Mouse (Mus musculus) embryonic facial prominence, embryonic 11.5 days (tissue): Measurements from ENCODE around the gene Pde10a. TPM values are rescaled to one million over a fixed set of nuclear protein-coding genes. Genes with fewer than 3 reads are reported as not detected.

Source experiments
- ATAC-seq: fragments of 200-750 bp; cut with Nextera tagmentation; replicated peaks from 2 replicates; pipeline ENCODE4 v1.8.0; 2017; ENCODE audit warnings: low read depth; ENCODE audit not compliant: insufficient number of reproducible peaks, low FRiP score, low TSS enrichment
- DNase-seq: peaks from one replicate; pipeline ENCODE4 v3.0.0-alpha.2; 2015; ENCODE audit warnings: low spot score
- H3K27ac ChIP-seq: fragments of 300-500 bp; sonication (generic); replicated peaks from 2 replicates; pipeline ENCODE4 v1.5.1; 2014; ENCODE audit warnings: mild to moderate bottlenecking, low read depth, low read length, control low read depth
- H3K27me3 ChIP-seq: fragments of 300-500 bp; sonication (generic); 2 replicates; pipeline ENCODE4 v1.6.1; 2014; ENCODE audit warnings: mild to moderate bottlenecking, low read length, moderate library complexity, mixed read lengths; ENCODE audit not compliant: control insufficient read depth, insufficient read depth
- H3K36me3 ChIP-seq: fragments of 300-500 bp; sonication (generic); replicated peaks from 2 replicates; pipeline ENCODE4 v1.6.1; 2014; ENCODE audit warnings: low read depth, mild to moderate bottlenecking, low read length, moderate library complexity, mixed read lengths; ENCODE audit not compliant: control insufficient read depth, insufficient read depth
- H3K4me1 ChIP-seq: fragments of 300-500 bp; sonication (generic); 2 replicates; pipeline ENCODE4 v1.6.1; 2014; ENCODE audit warnings: low read length, mixed read lengths; ENCODE audit not compliant: control insufficient read depth, insufficient read depth
- H3K4me2 ChIP-seq: fragments of 300-500 bp; sonication (generic); 2 replicates; pipeline ENCODE4 v1.6.1; 2014; ENCODE audit warnings: low read depth, mild to moderate bottlenecking, control low read depth, low read length, moderate library complexity
- H3K4me3 ChIP-seq: fragments of 300-500 bp; sonication (generic); 2 replicates; pipeline ENCODE4 v1.5.1; 2014; ENCODE audit warnings: low read depth, low read length, control low read depth
- H3K9ac ChIP-seq: fragments of 300-500 bp; sonication (generic); replicated peaks from 2 replicates; pipeline ENCODE4 v1.6.1; 2014; ENCODE audit warnings: mild to moderate bottlenecking, control low read depth, low read length
- H3K9me3 ChIP-seq: fragments of 300-500 bp; sonication (generic); replicated peaks from 2 replicates; pipeline ENCODE4 v1.6.1; 2016; ENCODE audit warnings: mild to moderate bottlenecking, low read length, inconsistent platforms, mixed read lengths; ENCODE audit not compliant: control insufficient read depth
- WGBS: fragments of 180-500 bp; shearing (Covaris S2); extraction: QIAGEN DNeasy Blood & Tissue Kit; methylation state at CpG from one replicate; pipeline ENCODE4 v1.1.7; 2014; 5-methylcytosine and 5-hydroxymethylcytosine counted together
- polyA plus RNA-seq: library from polyadenylated mRNA; unstranded; fragments of >200 nt; fragmentation: Nextera tagmentation; extraction: Ambion mirVana; gene quantifications from 2 replicates; pipeline ENCODE4 v1.2.1, GENCODE M21; 2014

The Pde10a gene
- polyA plus RNA-seq, 1 experiment from 2014 or later, result 1.9 TPM

DNA sequence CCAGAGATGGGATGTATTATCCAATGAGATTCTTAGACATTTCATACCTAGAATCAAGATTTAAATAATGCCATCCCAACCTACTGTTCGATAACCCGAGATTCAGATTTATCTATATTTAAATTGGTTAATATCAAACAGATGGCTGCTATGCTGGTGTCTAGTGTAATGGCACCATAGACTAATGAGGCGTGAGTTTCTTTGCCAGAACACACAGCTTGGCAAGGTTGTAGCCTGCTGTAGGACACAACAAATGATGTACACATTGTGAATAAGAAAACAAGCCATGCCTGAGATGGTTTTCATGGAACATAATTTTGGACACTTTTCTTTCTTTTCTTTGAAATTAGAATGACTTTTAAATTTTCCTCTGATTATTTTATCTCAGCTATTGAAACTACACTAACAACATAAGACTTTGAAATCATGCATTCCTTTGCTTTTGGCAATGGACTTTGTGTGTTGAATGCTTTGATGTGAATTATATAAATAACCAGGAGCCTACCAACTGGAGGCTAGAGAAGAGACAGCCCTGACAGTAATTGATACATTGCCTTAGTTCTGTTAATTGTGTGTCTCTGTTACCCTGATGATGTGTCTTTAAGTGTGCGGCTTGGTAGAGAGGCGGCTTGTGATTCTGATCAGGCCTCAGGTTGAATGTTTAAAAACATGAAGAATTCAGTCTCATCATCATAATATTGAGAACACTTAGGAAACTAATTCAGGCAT, 378.5 kb downstream of the Pde10a start:
- H3K27ac ChIP-seq, result no peak overlapping the region
- no peak for ATAC-seq
- H3K4me2 ChIP-seq, result no peak overlapping the region
- no peak overlapping the region for H3K4me3 ChIP-seq
- no peak for DNase-seq
- no peaks in the 10 kb centered on the region for H3K9me3 ChIP-seq
- no peaks in the 10 kb centered on the region for H3K4me1 ChIP-seq
- no peaks in the 10 kb centered on the region for H3K27me3 ChIP-seq
- WGBS, result 85% methylated on average over 5 of the region's 5 CpGs
- no peaks in the 10 kb centered on the region for H3K36me3 ChIP-seq
- no peak overlapping the region for H3K9ac ChIP-seq

DNA sequence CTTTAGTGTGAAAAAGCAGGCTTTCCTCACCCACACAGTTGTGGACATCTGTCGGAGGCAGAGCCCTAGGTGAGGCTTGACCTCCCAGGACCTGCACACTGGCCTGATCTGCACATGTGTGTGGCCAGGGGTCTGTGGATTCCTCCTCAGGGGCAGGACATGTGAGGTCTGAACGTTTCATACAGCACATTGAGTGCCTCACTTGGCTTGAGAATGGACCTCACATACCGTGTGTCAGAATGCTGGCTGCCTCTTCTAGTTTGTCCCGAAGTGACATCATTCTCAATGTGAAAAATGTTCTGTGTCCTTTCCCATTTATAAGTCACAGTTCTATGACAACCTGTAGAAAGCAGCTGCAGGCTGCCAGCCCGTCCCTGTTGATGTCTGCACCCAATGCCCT, 385.4 kb downstream of the Pde10a start:
- H3K9ac ChIP-seq, result no peak overlapping the region
- H3K9me3 ChIP-seq, result no peaks in the 10 kb centered on the region
- H3K4me2 ChIP-seq, result no peak overlapping the region
- DNase-seq (no peak), ATAC-seq (no peak)
- no peaks in the 10 kb centered on the region for H3K36me3 ChIP-seq
- H3K27ac ChIP-seq, result no peak overlapping the region
- 69% methylated on average over 5 of the region's 5 CpGs for WGBS
- H3K4me1 ChIP-seq, result no peaks in the 10 kb centered on the region
- H3K4me3 ChIP-seq, result no peak overlapping the region
- no peaks in the 10 kb centered on the region for H3K27me3 ChIP-seq

DNA sequence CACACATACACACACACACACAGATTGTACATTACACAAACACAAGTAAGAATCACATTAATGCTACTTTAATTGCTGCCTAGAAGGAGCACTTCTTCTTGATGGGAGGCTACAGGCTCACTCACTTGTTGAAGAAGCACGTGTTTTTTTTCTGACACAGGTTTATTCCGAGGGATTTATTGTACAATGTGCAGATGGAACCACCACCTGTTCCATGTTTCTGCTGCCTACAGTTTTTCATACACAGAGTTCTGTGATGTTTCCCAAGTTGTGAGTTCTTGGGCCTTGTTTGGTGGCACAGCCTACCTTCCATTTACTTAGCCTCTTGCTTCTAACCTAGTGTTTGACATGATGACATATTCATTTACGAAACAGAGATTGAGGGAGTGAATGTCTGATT, 387.8 kb downstream of the Pde10a start:
- H3K27ac ChIP-seq, result no peak overlapping the region
- ATAC-seq, result no peak
- WGBS, result 88% methylated on average over 3 of the region's 3 CpGs

DNA sequence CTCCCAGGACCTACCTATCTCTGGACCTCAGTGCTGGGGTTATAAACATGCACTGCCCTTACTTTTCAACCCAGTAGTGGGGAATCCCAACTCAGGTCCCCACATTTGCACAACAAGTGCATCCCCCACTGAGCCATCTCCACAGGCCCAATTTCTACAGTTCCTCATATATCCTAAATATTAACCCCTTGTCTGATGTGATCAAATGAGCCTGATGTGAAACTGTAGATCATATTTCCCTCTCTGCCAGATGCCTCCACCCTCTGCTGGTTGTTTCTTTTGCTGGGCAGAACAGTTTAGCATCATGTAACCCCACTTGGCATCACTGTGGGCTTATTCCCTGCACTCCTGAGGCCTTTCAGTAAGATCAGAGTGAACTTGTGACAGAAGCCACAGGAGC, 390.5 kb downstream of the Pde10a start:
- Histone ChIP-seq H3K4me2 (no peak overlapping the region), H3K4me3 (no peak overlapping the region), H3K9ac (no peak overlapping the region), H3K27me3 (no peaks in the 10 kb centered on the region), H3K36me3 (no peaks in the 10 kb centered on the region), H3K4me1 (no peaks in the 10 kb centered on the region), H3K9me3 (no peaks in the 10 kb centered on the region), H3K27ac (no peak overlapping the region)
- DNase-seq, result no peak
- ATAC-seq, result no peak

More for the DNA sequence above, 387.8 kb downstream of the Pde10a start:
- Histone ChIP-seq H3K36me3 (no peaks in the 10 kb centered on the region), H3K9me3 (no peaks in the 10 kb centered on the region), H3K9ac (no peak overlapping the region), H3K4me1 (no peaks in the 10 kb centered on the region), H3K27me3 (no peaks in the 10 kb centered on the region), H3K4me3 (no peak overlapping the region), H3K4me2 (no peak overlapping the region)
- DNase-seq, result no peak

DNA sequence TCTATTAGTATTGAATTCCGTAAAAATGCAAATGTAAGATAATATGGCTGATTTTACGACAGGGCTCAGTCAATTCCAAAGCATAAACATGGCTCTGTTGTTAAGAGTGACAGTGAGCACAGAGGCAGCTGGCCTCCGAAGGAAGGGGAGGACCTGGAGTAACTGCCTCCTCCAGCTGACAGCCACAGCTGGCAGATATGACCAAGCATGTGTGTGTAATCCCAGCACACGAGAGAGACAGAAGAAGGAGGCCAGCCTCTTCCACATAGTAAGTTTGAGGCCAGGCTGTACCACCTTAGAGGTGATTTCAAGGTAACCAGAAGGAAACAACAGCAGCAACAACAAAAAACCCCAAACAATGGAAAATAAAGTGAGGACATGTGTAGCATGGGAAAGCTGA, 397.9 kb downstream of the Pde10a start:
- no peaks in the 10 kb centered on the region for H3K4me1 ChIP-seq
- no peaks in the 10 kb centered on the region for H3K9me3 ChIP-seq
- no peak overlapping the region for H3K9ac ChIP-seq
- no peak for ATAC-seq
- no peak overlapping the region for H3K4me3 ChIP-seq
- H3K36me3 ChIP-seq, result no peaks in the 10 kb centered on the region
- DNase-seq, result no peak
- no peak overlapping the region for H3K27ac ChIP-seq
- H3K4me2 ChIP-seq, result no peak overlapping the region
- WGBS, result 61% methylated on average over 4 of the region's 4 CpGs
- H3K27me3 ChIP-seq, result no peaks in the 10 kb centered on the region

DNA sequence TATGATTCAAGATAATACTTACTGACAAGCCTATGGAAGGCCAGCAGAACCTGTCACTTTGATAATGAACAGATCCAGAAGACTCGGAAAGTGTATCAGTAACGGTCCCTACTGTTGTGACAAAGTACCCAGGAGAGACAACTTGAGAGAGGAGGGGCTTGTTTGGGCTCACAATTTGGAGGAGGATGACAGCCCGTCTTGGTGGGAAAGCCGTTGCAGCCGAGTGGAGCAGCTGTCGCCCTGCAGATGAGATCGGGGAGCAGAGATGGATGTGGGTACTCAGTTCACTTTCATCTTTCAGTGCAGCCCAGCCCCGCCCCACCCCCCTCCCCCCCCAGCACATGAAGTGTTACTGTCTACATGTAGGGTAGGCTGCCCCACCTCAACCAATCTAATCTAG, 398.6 kb downstream of the Pde10a start:
- WGBS, result 55% methylated on average over 8 of the region's 8 CpGs

DNA sequence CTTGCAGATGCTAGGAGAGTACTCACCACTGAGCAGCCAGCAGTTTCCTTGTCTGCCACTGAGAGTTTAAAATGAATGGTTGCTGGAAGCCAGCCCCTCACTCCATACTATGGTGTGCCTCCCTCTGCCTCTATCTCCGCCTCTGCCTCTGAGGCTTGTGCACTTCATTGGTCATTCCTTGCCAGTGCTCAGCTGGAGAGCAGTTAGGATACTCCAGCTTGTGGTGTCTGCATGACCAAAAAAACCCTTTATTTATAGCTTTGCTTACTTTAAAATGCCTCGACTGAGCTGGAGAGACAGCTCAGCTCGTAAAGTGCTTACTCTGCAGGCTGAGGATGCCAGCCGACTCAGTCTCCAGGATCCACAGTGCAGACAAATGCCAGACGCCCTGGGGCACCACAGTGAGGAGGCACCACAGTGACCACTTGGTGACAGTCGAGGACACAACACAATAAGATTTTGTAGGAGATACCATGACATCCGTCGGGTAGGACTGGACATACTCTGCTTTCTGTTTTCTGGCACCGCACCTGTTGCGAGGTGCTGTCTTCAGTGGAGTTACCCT, 400.7 kb downstream of the Pde10a start:
- H3K9ac ChIP-seq, result no peak overlapping the region
- H3K36me3 ChIP-seq, result no peaks in the 10 kb centered on the region
- DNase-seq (no peak), ATAC-seq (no peak)
- no peak overlapping the region for H3K27ac ChIP-seq
- no peak overlapping the region for H3K4me3 ChIP-seq
- no peak overlapping the region for H3K4me2 ChIP-seq
- H3K4me1 ChIP-seq, result no peaks in the 10 kb centered on the region
- no peaks in the 10 kb centered on the region for H3K9me3 ChIP-seq
- H3K27me3 ChIP-seq, result no peaks in the 10 kb centered on the region
- WGBS, result 60% methylated on average over 10 of the region's 10 CpGs

More for the DNA sequence above, 398.6 kb downstream of the Pde10a start:
- H3K4me1 ChIP-seq, result no peaks in the 10 kb centered on the region
- no peaks in the 10 kb centered on the region for H3K27me3 ChIP-seq
- no peaks in the 10 kb centered on the region for H3K36me3 ChIP-seq
- H3K4me2 ChIP-seq, result no peak overlapping the region
- H3K27ac ChIP-seq, result no peak overlapping the region
- no peaks in the 10 kb centered on the region for H3K9me3 ChIP-seq
- no peak overlapping the region for H3K9ac ChIP-seq
- ATAC-seq, result no peak
- no peak overlapping the region for H3K4me3 ChIP-seq
- no peak for DNase-seq

DNA sequence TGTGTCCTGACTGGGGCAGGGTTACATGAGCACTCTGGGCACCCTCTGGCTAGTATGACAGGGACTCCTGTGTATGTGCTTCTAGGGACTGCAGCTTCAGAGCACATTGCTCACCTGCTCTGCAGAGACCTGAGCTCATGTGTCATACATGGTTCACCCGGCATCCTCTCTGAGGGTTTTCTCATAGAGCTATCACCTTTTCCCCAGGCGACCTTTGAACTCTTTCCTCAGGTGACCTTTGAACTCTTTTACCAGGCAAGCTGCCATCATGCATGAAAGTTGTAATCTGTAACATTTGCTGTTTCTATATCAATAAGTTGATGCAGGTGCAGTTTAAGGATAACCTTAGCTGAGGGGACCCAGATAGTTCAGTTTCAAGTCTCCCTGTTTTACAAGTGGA, 403.4 kb downstream of the Pde10a start:
- H3K4me3 ChIP-seq, result no peak overlapping the region
- no peak overlapping the region for H3K4me2 ChIP-seq
- H3K27me3 ChIP-seq, result no peaks in the 10 kb centered on the region
- no peak overlapping the region for H3K27ac ChIP-seq
- DNase-seq (no peak), ATAC-seq (no peak)
- H3K9me3 ChIP-seq, result no peaks in the 10 kb centered on the region
- no peak overlapping the region for H3K9ac ChIP-seq
- 53% methylated on average over 2 of the region's 2 CpGs for WGBS
- no peaks in the 10 kb centered on the region for H3K36me3 ChIP-seq
- no peaks in the 10 kb centered on the region; the same call in 1 of the 2 replicates for H3K4me1 ChIP-seq
